Mouse (Mus musculus) heart, postnatal 10 days (tissue): ENCODE results near the gene Meaf6. TPM values are rescaled to one million over a fixed set of nuclear protein-coding genes. Genes with fewer than 3 reads are reported as not detected.
A peak's percentile ranks its signal among the peaks of the same experiment; 100 is the strongest.

ENCODE experiments used
- DNase-seq, 2 experiments: peaks; one replicate each; pipeline ENCODE4 v3.0.0; 2021
- intact Hi-C: fragments of 180-260 bp; cut with DNase I; formaldehyde crosslinking; loops from one replicate; pipeline ENCODE4 v1.15.1; 2025
- total RNA-seq, 2 experiments: library from RNA; stranded (reverse); gene quantifications; 2 replicates each; pipeline ENCODE4 v1.2.3; 2021

The Meaf6 gene
- total RNA-seq, 2 experiments from 2014 or later: 27.7 to 31.4 TPM

DNA sequence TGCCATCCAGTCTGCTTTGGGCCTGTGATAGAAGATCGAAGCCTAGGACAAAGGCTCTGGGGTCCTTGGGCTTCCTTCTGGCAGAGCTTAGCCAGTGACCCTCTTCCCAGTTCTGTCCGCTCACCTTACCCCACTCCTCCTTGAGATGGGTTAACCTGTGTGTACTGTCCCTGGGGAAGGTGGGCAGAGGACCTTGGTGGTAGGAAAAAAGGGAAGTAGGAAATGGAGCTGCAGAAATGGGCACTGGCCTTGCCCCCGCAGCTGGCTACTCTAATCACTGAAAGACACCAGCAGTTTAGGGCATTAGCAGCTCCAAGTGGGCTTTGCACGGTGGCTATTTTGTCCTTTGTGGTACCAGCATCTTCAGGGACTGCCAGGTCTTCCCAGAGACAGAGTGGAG is 30.1 kb downstream of the Meaf6 start:
- intact Hi-C loops: no loop called here

DNA sequence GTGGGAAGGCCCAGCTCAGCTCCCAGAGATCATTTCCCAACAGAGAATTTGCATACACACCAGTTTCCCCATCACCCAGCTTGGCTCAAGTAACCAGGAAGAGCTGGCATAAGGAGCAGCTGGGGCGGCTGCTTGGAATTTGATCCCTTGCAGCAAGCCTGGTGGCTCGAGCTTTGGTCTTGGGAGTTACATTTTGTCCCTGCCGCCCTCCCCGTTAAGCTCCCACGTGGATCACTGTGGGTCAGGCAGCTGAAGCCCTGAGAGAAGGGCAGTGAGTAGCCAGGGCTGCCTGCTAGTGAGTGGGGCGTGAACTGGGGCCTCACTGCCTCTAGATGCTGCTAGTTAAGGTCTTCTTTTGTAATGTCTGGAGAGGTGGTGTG is 30.8 kb downstream of the Meaf6 start:
- DNase-seq: peak; percentile 26 to 27
- intact Hi-C loops: no loop called here

More for the DNA sequence above, 30.1 kb downstream of the Meaf6 start:
- DNase-seq: no peak

DNA sequence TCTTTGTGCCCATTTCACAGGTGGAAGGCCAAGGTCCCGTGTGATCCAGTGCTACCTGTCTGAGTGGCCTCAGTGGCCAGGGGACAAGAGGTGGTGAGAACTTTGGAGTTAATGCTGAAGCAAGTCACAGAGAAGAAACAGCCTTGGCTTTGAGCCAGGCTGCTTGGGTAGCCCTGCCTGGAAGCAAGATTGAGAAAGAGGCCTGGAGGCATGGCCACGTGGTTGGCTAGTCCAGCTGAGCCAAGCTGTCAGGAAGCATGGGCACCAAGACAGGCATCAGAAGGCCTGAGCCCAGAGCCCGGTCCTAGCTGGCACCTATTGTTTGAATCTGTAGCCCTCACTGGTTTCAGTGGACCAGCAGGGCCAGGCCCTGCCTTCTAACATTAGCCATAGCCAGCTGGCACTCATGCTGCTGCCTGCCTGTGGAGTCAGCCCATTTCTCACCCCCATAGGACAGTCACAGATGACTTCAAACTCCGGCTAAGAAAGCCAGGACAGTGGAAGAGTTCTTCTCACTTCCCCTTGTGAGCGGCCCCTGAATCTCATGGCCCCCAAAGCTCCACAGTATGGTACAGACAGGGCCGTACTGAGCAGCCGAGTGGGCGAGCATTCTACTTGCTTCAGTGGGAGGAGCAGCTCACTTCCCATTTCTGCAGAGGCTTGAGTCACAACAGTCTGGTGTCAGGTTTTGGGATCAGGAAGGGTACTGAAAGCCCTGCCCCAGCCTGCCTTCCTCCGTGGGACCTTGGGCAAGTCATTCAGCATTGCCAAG is 31.3 kb downstream of the Meaf6 start:
- peak; percentile 49 to 54 for DNase-seq
- intact Hi-C loops: no loop called here

DNA sequence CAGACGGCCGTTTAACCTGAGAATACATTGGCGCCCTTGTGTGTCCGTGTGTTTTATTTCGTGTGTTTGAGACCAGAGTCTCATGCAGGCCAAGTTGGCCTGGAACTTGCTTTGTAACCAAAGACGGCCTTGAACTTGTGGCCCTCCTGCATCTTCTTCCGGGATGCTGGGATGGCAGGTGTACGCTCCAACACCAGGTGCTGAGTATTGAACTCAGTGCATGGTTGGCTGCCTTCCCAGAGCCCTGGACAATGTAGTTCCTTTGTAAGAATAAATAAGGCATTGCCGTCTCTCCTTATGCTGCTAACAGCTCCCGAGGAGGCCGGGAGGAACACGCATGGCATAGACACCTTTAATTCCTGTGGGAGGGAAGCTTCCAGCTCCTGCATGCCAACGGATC is 32.0 kb downstream of the Meaf6 start:
- intact Hi-C loops: no loop called here
- DNase-seq: peak in 1 of 2 experiments; percentile 13

DNA sequence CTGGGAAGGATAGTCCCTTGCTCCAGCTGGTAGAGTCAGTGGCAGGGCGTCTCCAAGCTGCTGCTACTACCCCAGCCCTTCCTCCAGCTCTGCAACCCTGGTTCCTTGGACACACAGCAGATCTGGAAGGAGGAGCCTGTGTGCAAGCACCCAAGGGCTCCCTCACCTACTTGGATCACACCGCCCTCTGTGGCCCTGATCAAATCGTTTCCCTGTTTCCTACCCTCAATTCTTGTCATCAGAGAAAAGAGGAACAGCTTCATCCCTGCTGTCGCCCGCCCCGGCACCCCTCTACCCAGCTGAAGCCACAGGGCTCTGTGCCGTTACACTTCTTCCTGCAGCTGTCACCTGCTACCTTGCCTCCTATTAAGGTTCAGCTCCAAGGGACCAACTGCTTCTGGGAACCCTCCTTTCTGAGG is 33.0 kb downstream of the Meaf6 start:
- peak in 1 of 2 experiments; percentile 11 for DNase-seq
- intact Hi-C loops: no loop called here

DNA sequence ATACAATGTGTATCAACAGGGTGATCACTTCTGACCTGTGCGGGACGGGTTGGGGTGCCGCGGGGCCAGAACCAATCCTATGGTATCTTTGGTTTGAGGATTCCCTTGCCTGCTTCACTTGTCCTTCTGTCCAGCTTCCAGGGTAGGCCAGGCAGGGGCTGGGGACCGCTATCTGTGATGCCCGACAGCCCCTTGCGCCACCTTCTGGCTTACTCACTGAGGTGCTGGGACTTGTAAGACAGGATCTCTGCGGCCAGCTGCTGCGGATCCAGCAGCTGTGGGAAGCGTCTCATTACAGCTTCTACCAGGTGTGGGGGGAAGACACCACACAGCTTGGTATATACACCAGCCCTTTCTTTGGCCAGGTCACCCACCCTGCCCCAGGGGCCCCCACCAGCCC is 34.1 kb downstream of the Meaf6 start:
- DNase-seq: peak in 1 of 2 experiments; percentile 27
- intact Hi-C loops: no loop called here

DNA sequence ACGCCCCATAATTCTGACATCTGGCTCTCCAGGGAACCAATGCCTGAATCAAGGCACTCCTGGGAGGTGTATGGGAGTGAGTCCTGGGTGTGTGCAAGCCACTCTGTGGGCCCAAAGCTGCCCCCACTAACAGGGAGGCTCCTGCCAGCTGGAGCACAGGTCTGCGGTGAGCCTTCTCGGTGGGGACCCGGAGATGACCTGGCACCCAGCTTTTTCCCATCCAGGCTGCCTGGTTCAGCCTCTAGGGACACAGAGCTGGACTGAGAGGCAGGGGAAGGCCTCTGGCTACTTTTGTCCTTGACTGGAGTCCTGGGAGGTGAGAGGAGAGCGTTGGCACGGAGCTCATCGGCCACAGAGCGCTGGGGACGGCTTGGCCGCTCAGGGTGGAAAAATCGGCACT is 34.8 kb downstream of the Meaf6 start:
- intact Hi-C loops: no loop called here
- no peak for DNase-seq

DNA sequence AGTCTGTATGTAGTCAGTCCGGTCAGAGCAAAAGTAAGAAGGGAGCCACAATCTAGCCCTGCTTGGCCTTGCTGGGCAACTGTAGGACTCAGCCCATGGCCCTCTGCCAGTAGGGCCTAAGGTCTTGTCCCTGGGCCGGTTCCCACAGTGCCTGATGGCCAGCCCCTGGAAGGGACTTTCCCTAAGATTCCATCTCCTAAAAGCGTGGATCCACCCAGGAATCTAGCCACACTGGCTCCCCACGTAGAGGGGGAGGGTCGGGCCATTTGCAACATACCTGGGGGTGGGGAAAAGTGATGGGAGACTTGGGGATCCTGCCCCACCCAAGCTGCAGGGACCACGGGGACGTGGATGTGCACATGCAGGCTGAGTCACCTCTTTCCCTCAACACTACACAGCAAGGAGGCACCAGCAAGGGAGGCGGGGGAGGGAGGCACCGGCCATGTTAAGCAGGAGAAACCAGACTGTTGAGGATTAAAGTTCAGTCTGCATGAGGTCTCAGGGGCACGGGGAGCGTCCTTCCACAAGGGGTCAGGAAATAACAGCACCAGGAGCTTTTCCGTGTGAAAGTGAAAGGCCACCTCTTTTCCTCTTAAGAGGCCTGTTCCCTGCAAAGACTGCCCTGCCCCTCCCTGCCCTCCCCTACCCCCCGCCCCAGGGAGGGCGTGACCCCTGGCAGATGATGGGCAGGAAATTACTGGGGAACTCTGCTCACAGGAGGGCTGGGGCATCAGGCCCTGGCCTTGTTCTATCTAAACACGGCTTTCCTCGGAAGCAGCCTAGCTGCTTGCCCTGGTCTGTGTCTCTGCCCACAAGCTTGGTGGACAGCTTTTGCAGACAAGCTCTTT is 37.7 kb downstream of the Meaf6 start:
- DNase-seq: peak; percentile 52 to 61
- intact Hi-C loops: no loop called here

DNA sequence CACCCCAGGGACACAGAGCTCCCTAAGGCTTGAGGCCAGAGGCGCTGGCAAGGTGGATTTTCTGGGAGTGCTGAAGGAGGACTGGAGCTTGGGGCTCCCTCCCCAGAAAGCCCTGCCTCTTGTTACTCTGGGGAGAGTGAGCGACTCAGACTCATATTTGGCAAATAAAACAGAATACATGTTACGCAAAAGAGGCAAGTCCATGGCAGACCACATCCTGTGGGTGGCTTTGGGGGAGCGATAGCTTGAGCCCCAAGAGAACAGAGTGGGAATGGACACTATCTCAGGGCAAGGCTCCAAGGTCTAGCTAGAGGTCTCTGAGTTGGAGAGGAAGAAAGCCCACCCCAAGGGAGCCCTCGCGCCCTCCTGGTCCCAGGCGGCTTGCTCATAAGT is 38.3 kb downstream of the Meaf6 start:
- intact Hi-C loops: no loop called here
- DNase-seq: peak in 1 of 2 experiments; percentile 46

DNA sequence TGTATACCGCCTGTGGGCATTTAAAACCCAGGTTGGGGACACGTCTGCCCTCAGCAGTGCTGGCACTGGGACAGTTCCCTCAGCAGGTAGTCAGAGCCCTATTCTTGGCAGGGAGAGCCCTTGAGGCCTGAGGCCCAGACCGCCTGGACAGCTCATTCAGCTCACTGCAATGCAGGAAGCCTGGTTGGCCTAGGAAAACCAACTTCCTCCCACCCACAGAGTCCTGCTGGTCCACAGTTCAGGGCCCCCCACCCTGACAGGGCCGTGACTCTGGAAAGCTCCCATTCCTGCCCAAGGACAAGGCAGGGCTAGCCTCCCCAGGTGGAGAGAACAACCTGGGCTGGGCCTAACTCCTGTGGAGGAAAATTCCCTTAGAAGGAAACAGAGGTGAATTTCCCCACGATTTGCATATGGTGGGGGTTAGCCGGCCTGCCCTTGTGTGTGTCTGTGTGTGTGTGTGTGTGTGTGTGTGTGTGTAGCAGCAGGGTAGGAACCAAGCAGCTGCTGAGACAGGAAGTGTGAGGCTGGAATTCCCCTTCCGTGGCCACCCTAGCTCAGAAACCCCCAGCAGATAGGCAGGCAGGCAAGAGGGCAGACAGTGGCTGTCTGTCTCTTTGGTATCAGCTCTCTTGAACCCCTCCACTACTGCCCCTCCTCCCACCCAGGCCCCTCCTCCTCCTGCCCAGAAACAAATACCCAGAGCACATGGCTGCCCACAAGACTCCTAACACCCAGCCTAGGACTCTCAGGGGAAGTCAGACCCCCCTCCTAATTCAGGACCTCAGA is 39.7 kb downstream of the Meaf6 start:
- DNase-seq: peak; percentile 48 to 53
- intact Hi-C loops: no loop called here

DNA sequence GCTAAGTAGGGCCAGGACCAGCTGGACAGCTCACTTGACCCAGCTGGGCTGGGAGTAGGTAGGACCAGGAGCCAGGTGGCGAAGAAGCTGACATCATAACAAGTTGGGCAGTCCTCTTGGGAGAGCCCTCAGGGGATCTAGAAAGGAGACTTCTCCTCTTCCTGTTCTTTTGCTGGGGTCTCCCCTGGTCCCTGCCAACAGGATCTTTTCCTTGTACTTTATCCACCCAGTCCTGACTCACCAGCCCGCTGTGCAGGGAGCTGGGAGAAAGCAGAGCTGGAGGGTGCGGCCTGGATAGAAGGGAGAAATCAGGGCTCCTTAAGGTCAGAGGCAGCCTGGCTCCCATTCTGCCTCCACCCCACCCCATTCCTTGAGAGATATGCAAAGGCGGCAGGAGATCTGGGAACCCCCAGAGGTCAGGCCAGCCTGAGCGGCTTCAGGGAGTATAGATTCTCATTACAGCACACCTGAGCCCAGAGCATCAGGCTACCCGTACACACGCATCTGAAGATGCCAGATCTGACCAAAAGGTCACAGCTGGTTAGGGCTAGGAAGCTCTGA is 40.5 kb downstream of the Meaf6 start:
- DNase-seq: peak in 1 of 2 experiments; percentile 22

DNA sequence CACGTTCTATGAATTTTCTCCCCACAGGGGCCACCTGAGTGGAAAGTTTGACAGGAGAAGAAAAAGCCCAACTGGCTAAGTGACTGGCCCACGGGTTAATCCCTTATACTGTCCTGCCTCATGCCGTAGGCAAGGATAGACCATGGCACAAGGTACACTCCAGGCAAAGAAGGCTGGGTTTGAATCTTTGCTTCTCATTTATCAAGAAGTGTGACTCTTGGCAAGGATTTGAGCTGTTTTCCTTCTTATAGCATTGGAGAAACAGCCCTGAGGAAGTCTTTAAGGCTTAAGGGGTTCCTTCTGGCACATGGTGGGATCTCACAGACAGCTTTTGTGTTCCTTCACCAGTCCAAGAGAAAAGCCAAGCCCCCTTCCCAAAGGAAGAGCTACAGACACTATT is 41.3 kb downstream of the Meaf6 start:
- no peak for DNase-seq
- intact Hi-C loops: no loop called here

More for the DNA sequence above, 40.5 kb downstream of the Meaf6 start:
- intact Hi-C loops: no loop called here

DNA sequence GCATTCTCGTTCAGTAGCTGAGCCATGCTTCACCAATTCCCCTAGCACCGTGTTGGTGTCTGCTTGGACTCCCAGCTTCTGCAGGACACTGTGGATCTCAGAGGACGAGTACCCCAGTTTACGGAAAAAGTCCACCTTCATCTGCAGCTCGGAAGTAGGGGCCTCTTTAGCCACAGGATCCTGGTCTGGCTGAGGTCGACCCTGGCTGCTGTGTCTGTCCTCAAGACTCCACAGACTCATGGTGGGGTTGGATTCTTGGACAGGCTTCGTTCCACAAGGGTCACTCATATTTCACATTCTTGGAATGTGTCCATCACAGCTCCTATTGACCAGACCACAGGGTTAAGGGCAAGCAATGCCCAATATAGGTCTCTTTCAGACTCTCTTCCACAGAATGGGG is 41.8 kb downstream of the Meaf6 start:
- intact Hi-C loops: no loop called here
- DNase-seq: no peak

DNA sequence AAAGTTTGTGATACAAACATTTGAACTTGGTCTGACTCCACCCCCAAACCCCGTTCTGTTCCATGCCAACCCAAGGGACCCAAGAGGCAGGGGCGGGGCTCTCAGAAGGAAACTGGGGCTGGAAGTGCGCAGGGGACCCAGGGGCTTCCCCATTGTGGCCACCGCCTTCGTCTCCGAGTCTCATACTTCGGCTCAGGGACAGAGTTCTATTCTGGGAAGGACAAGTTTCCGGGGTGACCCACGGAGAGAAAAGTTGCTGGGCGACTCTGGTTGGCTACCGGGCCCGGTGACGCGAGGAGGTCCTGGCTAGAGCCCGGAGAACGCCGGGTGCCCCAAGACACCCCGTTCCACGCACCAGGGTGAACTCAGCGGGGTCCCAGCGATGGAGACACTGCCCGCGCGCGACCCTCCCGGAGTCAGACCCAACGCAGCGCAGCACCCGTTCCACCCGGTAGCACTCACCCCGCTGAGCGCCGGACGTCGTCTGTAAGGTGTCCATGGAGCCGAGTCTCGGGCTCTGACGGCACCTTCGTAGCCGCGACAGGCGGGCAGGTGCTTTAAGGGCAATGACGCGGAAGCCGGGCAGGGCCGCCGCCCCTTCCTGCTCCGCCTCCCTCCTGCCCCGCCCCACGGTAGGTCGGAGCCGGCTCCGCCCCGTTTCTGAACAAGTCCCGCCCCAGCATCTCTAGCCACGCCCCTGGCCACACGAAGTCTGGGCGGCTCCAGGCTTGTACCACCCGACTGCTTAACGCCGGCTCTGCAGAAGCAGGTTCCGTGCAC is 42.6 kb downstream of the Meaf6 start, which contains the start of gene Zc3h12a:
Gene Zc3h12a (minus strand): TSS at position 536 of the 780 bp plus-strand sequence.
- DNase-seq: peak; percentile 89 to 90

DNA sequence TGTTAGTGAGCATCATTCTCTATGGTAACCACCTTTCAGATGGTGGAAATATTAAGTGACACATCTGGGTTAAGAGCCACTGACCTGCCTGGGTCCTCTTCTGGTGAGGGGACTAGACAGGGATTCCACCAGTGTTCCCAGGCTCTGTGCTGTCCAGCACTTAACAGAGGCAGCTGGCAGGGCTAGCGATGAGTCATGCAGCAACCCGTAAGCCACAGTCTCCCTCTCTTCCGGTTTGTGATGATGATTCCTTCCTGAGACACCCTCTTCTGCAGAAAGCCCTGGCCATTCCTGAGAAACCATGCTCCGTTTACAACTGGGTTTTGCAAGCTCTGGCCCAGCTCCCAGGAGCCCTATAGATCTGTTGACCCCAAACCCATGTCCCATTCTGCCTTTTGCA is 46.6 kb downstream of the Meaf6 start:
- intact Hi-C loops: no loop called here
- DNase-seq: peak; percentile 38 to 52

More for the DNA sequence above, 42.6 kb downstream of the Meaf6 start, which contains the start of gene Zc3h12a:
- intact Hi-C loops: no loop called here

DNA sequence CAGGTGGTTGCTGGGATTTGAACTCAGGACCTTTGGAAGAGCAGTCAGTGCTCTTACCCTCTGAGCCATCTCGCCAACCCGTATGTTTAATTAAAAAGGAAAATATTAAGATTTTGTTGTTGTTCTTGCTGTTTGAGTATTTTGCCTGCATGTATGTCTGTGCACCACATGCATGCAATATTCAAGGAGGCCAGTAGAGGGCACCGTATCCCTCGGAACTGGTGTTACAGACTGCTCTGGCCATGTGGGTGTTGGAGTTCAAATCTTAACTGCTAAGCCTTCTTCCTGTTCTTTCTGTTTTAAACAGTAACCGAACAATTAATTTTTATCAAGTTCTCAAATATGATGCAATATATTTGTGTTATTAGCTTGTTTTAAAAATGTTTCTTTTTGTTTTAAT is 47.5 kb downstream of the Meaf6 start:
- DNase-seq: peak; percentile 63 to 77

DNA sequence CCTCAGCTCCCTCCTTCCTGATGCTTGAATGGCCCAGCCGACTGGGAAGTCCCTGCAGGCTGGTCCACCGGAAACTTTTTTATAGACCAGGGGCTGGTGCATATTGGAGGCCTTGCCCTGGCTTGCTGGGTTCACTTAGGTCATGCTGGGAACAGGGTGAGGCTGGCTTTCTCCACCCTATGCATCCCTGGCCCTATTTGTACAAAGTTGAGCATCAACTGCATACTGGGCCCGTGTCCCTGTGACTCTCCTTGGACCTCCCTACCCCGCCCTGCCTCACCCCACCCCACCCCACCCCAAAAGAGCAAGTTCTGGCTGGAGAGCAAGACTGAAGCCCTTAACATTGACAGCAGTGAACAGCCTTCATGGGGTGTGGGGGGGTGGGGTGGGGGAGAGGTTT is 49.3 kb downstream of the Meaf6 start:
- DNase-seq: no peak
- intact Hi-C loops: no loop called here

More for the DNA sequence above, 47.5 kb downstream of the Meaf6 start:
- intact Hi-C loops: no loop called here

DNA sequence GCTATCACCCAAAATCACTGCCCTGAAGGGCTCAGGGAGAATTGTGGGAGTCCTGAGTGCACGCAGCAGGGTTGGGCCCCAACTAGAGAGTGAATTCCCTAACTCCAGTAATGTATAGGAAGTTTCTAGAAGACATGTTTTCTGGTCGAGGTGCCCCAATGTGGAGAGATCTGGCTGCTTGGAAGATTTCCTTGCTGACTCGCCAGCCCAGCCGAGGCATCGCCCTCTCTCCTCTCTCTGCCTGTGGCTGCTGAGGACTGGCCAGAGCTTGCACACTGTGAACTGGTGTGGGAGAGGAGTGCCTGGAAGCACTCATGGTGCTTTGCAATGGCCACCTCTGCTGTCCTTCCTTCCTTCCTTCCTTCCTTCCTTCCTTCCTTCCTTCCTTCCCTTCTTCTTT is 49.7 kb downstream of the Meaf6 start:
- intact Hi-C loops: no loop called here
- no peak for DNase-seq

DNA sequence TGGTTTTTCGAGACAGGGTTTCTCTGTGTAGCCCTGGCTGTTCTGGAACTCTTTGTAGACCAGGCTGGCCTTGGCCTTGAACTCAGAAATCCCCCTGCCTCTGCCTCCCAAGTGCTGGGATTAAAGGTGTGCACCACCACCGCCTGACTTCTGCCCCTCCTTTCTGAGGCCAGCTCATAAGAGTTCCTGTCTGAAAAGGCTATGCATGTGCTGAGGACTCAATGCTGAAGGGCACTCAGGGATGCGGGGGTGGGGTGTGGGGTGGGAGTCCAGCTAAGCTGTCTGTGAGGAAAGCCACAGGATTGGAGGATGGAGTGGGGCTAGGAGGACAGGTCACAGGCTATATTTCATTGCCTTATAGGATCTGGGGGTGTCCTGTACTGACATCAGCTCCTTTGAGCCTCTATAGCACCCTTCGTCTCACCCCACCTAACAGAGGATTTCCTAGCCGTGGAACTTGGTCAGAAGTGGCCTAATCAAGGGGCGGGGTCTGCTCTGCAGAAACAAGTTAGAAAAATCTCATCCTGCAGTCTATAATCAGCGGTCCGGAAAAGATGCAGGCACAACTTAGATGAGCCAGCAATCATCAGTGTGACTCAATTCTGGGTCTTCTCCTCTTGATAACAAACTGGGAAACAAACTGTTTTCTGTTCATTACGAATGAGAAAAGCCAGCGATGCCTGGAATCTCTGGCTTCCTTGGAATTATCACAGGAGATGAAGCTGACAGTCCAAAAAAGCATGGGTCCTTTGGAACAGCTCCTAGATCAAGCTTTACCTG is 50.3 kb downstream of the Meaf6 start:
- DNase-seq: no peak
- intact Hi-C loops: no loop called here
